Mouse (Mus musculus) intestine, embryonic 14.5 days (tissue): Measurements from ENCODE around the gene Tbl1xr1. TPM values are rescaled to one million over a fixed set of nuclear protein-coding genes. Genes with fewer than 3 reads are reported as not detected.

ENCODE experiments used
- ATAC-seq: fragments of 200-750 bp; cut with Nextera tagmentation; replicated peaks from 2 replicates; pipeline ENCODE4 v1.8.0; 2017; ENCODE audit warnings: low read depth, moderate number of reproducible peaks, moderate TSS enrichment, moderate library complexity; ENCODE audit not compliant: low FRiP score, low TSS enrichment
- DNase-seq: peaks from one replicate; pipeline ENCODE4 v3.0.0-alpha.2; 2018; ENCODE audit warnings: low spot score
- H3K27ac ChIP-seq: fragments of 300-500 bp; sonication (generic); 2 replicates; pipeline ENCODE4 v1.5.1; 2014; ENCODE audit warnings: low read depth, mild to moderate bottlenecking, control low read depth
- H3K27me3 ChIP-seq: fragments of 300-500 bp; sonication (generic); replicated peaks from 2 replicates; pipeline ENCODE4 v1.6.1; 2014; ENCODE audit warnings: low read length, control low read depth; ENCODE audit not compliant: control insufficient read depth, insufficient read depth
- H3K36me3 ChIP-seq: fragments of 300-500 bp; sonication (generic); 2 replicates; pipeline ENCODE4 v1.6.1; 2014; ENCODE audit warnings: low read length, control low read depth; ENCODE audit not compliant: control insufficient read depth, insufficient read depth
- H3K4me1 ChIP-seq: fragments of 300-500 bp; sonication (generic); replicated peaks from 2 replicates; pipeline ENCODE4 v1.6.1; 2014; ENCODE audit warnings: low read length, control low read depth, mixed read lengths; ENCODE audit not compliant: control insufficient read depth, insufficient read depth
- H3K4me2 ChIP-seq: fragments of 300-500 bp; sonication (generic); 2 replicates; pipeline ENCODE4 v1.6.1; 2014; ENCODE audit warnings: low read length
- H3K4me3 ChIP-seq: fragments of 300-500 bp; sonication (generic); 2 replicates; pipeline ENCODE4 v1.5.1; 2014; ENCODE audit warnings: low read depth, low read length, control low read depth, mixed read lengths
- H3K9ac ChIP-seq: fragments of 300-500 bp; sonication (generic); 2 replicates; pipeline ENCODE4 v1.6.1; 2014; ENCODE audit warnings: mild to moderate bottlenecking, low read length
- H3K9me3 ChIP-seq: fragments of 300-500 bp; sonication (generic); 2 replicates; pipeline ENCODE4 v1.6.1; 2016; ENCODE audit warnings: low read length, control low read depth; ENCODE audit not compliant: control insufficient read depth
- WGBS: fragments of 180-500 bp; shearing (Covaris S2); extraction: QIAGEN DNeasy Blood & Tissue Kit; methylation state at CpG from one replicate; pipeline ENCODE4 v1.1.7; 2014; 5-methylcytosine and 5-hydroxymethylcytosine counted together
- polyA plus RNA-seq: library from polyadenylated mRNA; unstranded; fragments of >200 nt; fragmentation: Nextera tagmentation; extraction: Ambion mirVana; gene quantifications from 2 replicates; pipeline ENCODE4 v1.2.1, GENCODE M21; 2014

Tbl1xr1 gene
- polyA plus RNA-seq, 1 experiment from 2014 or later: 23.9 TPM

- no peak overlapping the region for H3K4me3 ChIP-seq
- no peak overlapping the region for H3K9ac ChIP-seq
- 97% methylated on average over 4 of the region's 4 CpGs for WGBS
- no peaks in the 10 kb centered on the region for H3K9me3 ChIP-seq
- no peaks in the 10 kb centered on the region for H3K4me1 ChIP-seq
- no peak overlapping the region for H3K27ac ChIP-seq
- ATAC-seq (no peak), DNase-seq (no peak)
- no peak overlapping the region for H3K4me2 ChIP-seq
- H3K27me3 ChIP-seq: no peaks in the 10 kb centered on the region
- H3K36me3 ChIP-seq: peaks cover 9% of the 10 kb centered on the region
These were observed 108.8 kb downstream of the Tbl1xr1 start for GRCm38 (mm10) chr3:22185265-22185664.

- DNase-seq: no peak
- H3K9ac ChIP-seq: no peak overlapping the region
- peaks cover 45% of the 10 kb centered on the region for H3K36me3 ChIP-seq
- H3K27me3 ChIP-seq: no peaks in the 10 kb centered on the region
- no peaks in the 10 kb centered on the region for H3K9me3 ChIP-seq
- ATAC-seq: no peak
- no peak overlapping the region for H3K4me3 ChIP-seq
- no peaks in the 10 kb centered on the region for H3K4me1 ChIP-seq
- no peak overlapping the region for H3K27ac ChIP-seq
- no peak overlapping the region for H3K4me2 ChIP-seq
These were observed 114.0 kb downstream of the Tbl1xr1 start for GRCm38 (mm10) chr3:22190498-22190897.

- Histone ChIP-seq H3K27ac (no peak overlapping the region), H3K4me2 (no peak overlapping the region), H3K36me3 (peaks cover 55% of the 10 kb centered on the region), H3K4me3 (no peak overlapping the region), H3K4me1 (no peaks in the 10 kb centered on the region), H3K9ac (no peak overlapping the region), H3K27me3 (no peaks in the 10 kb centered on the region), H3K9me3 (no peaks in the 10 kb centered on the region)
- no peak for ATAC-seq
- no peak for DNase-seq
- 94% methylated on average over 5 of the region's 5 CpGs for WGBS
These were observed 116.5 kb downstream of the Tbl1xr1 start for GRCm38 (mm10) chr3:22192931-22193330.

GRCm38 (mm10) chr3:22194185-22194856 lies 117.9 kb downstream of the Tbl1xr1 start:
- no peak overlapping the region for H3K27ac ChIP-seq
- H3K9ac ChIP-seq: no peak overlapping the region
- no peaks in the 10 kb centered on the region for H3K9me3 ChIP-seq
- DNase-seq: no peak
- H3K4me3 ChIP-seq: no peak overlapping the region
- H3K27me3 ChIP-seq: no peaks in the 10 kb centered on the region
- ATAC-seq: no peak
- H3K4me1 ChIP-seq: no peaks in the 10 kb centered on the region
- no peak overlapping the region for H3K4me2 ChIP-seq
- 79% methylated on average over 7 of the region's 7 CpGs for WGBS
- H3K36me3 ChIP-seq: peaks cover 60% of the 10 kb centered on the region

GRCm38 (mm10) chr3:22198802-22199201 lies 122.3 kb downstream of the Tbl1xr1 start:
- DNase-seq (no peak), ATAC-seq (no peak)
- Histone ChIP-seq H3K27ac (no peak overlapping the region), H3K36me3 (peaks cover 57% of the 10 kb centered on the region), H3K4me2 (no peak overlapping the region), H3K27me3 (no peaks in the 10 kb centered on the region), H3K4me1 (no peaks in the 10 kb centered on the region), H3K9me3 (no peaks in the 10 kb centered on the region), H3K9ac (no peak overlapping the region), H3K4me3 (no peak overlapping the region)
- 88% methylated on average over 1 of the region's 1 CpGs for WGBS

GRCm38 (mm10) chr3:22204186-22204585 lies 127.7 kb downstream of the Tbl1xr1 start:
- ATAC-seq (no peak), DNase-seq (no peak)
- no peaks in the 10 kb centered on the region for H3K9me3 ChIP-seq
- no peak overlapping the region for H3K9ac ChIP-seq
- H3K27me3 ChIP-seq: no peaks in the 10 kb centered on the region
- H3K4me3 ChIP-seq: no peak overlapping the region
- no peak overlapping the region for H3K27ac ChIP-seq
- 95% methylated on average over 3 of the region's 3 CpGs for WGBS
- peaks cover 47% of the 10 kb centered on the region for H3K36me3 ChIP-seq
- H3K4me2 ChIP-seq: no peak overlapping the region
- no peaks in the 10 kb centered on the region for H3K4me1 ChIP-seq

GRCm38 (mm10) chr3:22221557-22221956 lies 145.1 kb downstream of the Tbl1xr1 start:
- no peaks in the 10 kb centered on the region for H3K4me1 ChIP-seq
- H3K9me3 ChIP-seq: no peaks in the 10 kb centered on the region
- WGBS: 82% methylated on average over 2 of the region's 2 CpGs
- H3K4me3 ChIP-seq: no peak overlapping the region
- ATAC-seq (no peak), DNase-seq (no peak)
- H3K27me3 ChIP-seq: no peaks in the 10 kb centered on the region
- H3K9ac ChIP-seq: no peak overlapping the region
- H3K27ac ChIP-seq: no peak overlapping the region
- no peaks in the 10 kb centered on the region for H3K36me3 ChIP-seq
- H3K4me2 ChIP-seq: no peak overlapping the region

- DNase-seq: no peak
- Histone ChIP-seq H3K36me3 (no peaks in the 10 kb centered on the region), H3K4me2 (no peak overlapping the region), H3K9ac (no peak overlapping the region), H3K4me1 (no peaks in the 10 kb centered on the region), H3K27me3 (no peaks in the 10 kb centered on the region), H3K4me3 (no peak overlapping the region), H3K9me3 (no peaks in the 10 kb centered on the region), H3K27ac (no peak overlapping the region)
- ATAC-seq: 0 out of 2 replicates have a peak, but pooled peaks have one; percentile 43
- WGBS: 37% methylated on average over 12 of the region's 12 CpGs
These were observed 145.9 kb downstream of the Tbl1xr1 start for GRCm38 (mm10) chr3:22222351-22222750.

GRCm38 (mm10) chr3:22223023-22223422 lies 146.6 kb downstream of the Tbl1xr1 start:
- Histone ChIP-seq H3K4me2 (no peak overlapping the region), H3K9ac (no peak overlapping the region), H3K27ac (no peak overlapping the region), H3K9me3 (no peaks in the 10 kb centered on the region), H3K36me3 (no peaks in the 10 kb centered on the region), H3K4me3 (no peak overlapping the region), H3K4me1 (no peaks in the 10 kb centered on the region), H3K27me3 (no peaks in the 10 kb centered on the region)
- WGBS: 89% methylated on average over 5 of the region's 5 CpGs
- no peak for DNase-seq
- no peak for ATAC-seq
